Mouse (Mus musculus): ENCODE results near the gene Tff2.
A peak's percentile ranks its signal among the peaks of the same experiment; 100 is the strongest.

Tff2 gene

GRCm38 (mm10) chr17:31134913-31135312 is 9.2 kb downstream of the Tff2 start:
- no peak for DNase-seq

- no peak for DNase-seq
Measured at GRCm38 (mm10) chr17:31133776-31134175, 10.3 kb downstream of the Tff2 start.

GRCm38 (mm10) chr17:31131269-31131821 is 12.7 kb downstream of the Tff2 start:
- DNase-seq = peak; percentile 95

GRCm38 (mm10) chr17:31129452-31129851 is 14.6 kb downstream of the Tff2 start, which contains the start of gene Tff3:
Tff3 (minus strand) TSS chr17:31129646.
- DNase-seq = no peak

GRCm38 (mm10) chr17:31128708-31129318 is 15.3 kb downstream of the Tff2 start:
- DNase-seq = peak; percentile 51

GRCm38 (mm10) chr17:31125548-31126266 is 18.4 kb downstream of the Tff2 start:
- peak; percentile 98 for DNase-seq

- DNase-seq = peak; percentile 79
Measured at GRCm38 (mm10) chr17:31121975-31122374, 22.1 kb downstream of the Tff2 start.

- peak; percentile 80 for DNase-seq
Measured at GRCm38 (mm10) chr17:31119429-31119828, 24.7 kb downstream of the Tff2 start.

- no peak for DNase-seq
Measured at GRCm38 (mm10) chr17:31117946-31118345, 26.1 kb downstream of the Tff2 start.

- DNase-seq = no peak
Measured at GRCm38 (mm10) chr17:31116063-31116462, 28.0 kb downstream of the Tff2 start.

GRCm38 (mm10) chr17:31113191-31113856 is 30.8 kb downstream of the Tff2 start:
- DNase-seq = no peak

- DNase-seq = no peak
Measured at GRCm38 (mm10) chr17:31108388-31108787, 35.7 kb downstream of the Tff2 start.

GRCm38 (mm10) chr17:31103823-31104222 is 40.3 kb downstream of the Tff2 start:
- DNase-seq = no peak

GRCm38 (mm10) chr17:31103007-31103570 is 41.0 kb downstream of the Tff2 start:
- no peak for DNase-seq

GRCm38 (mm10) chr17:31098788-31099187 is 45.3 kb downstream of the Tff2 start:
- DNase-seq = no peak

GRCm38 (mm10) chr17:31096893-31097292 is 47.2 kb downstream of the Tff2 start:
- no peak for DNase-seq

GRCm38 (mm10) chr17:31095570-31095969 is 48.5 kb downstream of the Tff2 start:
- DNase-seq = peak; percentile 40

GRCm38 (mm10) chr17:31094781-31095180 is 49.3 kb downstream of the Tff2 start:
- DNase-seq = no peak

Measured in cerebellum, adult 8-10 months (tissue).